Mouse (Mus musculus): ENCODE results near the gene Frmpd2. TPM values are rescaled to one million over a fixed set of nuclear protein-coding genes. Genes with fewer than 3 reads are reported as not detected.

The Frmpd2 gene
- polyA plus RNA-seq, 1 experiment from 2014 or later = 0.49 TPM

DNA sequence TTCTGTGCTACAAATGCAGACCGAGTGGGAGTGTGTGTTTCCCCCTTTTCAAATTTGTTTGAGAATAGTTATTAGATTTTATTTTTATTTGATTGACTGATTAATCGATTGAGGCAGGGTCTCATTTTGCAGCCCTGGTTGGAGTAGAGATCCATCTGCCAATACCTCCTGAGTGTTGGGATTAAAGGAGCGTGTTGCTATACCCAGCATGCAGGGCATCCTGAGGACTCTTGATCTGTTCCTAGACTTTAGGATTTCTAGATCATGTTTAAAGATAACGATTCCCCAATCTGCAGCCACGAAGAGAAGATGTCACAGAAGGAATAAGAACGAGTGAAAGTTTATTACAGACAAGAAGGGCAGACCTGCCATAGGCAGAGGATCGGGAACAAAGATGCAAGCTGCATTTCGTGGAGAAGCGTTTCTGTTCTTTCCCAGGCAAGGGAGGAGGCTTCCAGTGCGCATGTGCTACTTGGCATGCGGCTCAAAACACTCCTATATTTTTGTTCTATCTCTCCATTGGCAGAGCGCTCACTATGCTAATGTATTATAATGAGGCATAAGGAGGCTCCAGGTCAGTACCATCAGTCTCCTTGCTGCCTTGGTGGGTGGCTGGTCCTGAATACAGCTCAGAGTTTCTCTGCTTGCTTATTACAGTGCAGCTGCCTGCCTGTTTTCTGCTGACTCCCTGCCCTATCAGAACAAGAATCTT lies 53.9 kb downstream of the Frmpd2 start:
- Histone ChIP-seq H3K4me3 (ENCODE audit: low read length) (no peak overlapping the region), H3K36me3 (ENCODE audit: control insufficient read depth, insufficient read depth, low read length) (no peaks in the 10 kb centered on the region), H3K27me3 (ENCODE audit: control insufficient read depth, insufficient read depth, low read depth, low read length) (no peaks in the 10 kb centered on the region), H3K9me3 (ENCODE audit: control insufficient read depth, low read length) (no peaks in the 10 kb centered on the region), H3K27ac (ENCODE audit: low read length) (no peak overlapping the region), H3K4me2 (ENCODE audit: low read depth, low read length) (no peak overlapping the region), H3K4me1 (replicated peaks; ENCODE audit: control insufficient read depth, insufficient read depth, low read length) (no peaks in the 10 kb centered on the region), H3K9ac (ENCODE audit: low read length) (no peak overlapping the region)
- no peak for ATAC-seq (ENCODE audit: low read depth)
- 60% methylated on average over 12 of the region's 12 CpGs for WGBS

DNA sequence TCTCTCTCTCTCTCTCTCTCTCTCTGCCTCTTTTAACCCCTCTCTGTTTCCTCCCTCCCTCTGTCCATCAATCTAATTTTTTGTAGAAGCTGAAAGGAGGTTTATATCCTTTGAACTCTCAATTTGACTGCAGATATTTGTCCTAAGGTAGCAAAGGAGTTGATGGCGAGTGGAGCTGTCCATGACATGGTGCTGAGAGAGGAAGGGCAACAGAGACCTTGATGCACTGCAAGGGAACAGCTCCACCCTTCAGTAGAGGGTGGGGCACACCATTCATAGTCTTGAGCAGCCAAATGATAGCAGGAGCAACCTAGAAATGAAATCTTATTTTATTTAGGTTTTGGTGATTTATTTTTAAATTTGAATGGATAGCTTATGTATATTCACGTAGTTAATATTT lies 55.1 kb downstream of the Frmpd2 start:
- 50% methylated on average over 2 of the region's 2 CpGs for WGBS

DNA sequence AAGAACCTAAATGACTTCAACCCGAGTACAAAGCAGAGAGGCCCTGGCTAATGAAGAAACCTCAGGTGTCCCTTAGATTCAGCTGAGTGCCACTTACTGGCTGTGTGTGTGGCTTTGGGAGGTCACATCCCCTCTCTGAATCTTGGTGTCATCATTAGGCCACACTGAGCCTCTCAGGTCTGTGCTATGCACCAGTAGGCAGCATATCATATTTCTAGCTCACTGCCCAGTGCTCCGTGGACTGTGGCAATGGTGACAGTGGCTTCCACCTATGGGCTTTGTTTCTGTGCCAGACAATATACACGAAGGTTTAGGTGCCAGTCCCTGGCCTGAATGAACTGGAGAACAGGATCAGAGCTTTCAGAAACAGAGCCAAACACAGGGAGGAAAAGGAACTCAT lies 56.4 kb downstream of the Frmpd2 start:
- no peak overlapping the region for H3K9ac ChIP-seq (ENCODE audit: low read length)
- no peak overlapping the region for H3K4me2 ChIP-seq (ENCODE audit: low read depth, low read length)
- H3K4me3 ChIP-seq (ENCODE audit: low read length) = no peak overlapping the region
- H3K4me1 ChIP-seq (replicated peaks; ENCODE audit: control insufficient read depth, insufficient read depth, low read length) = no peaks in the 10 kb centered on the region
- no peak overlapping the region for H3K27ac ChIP-seq (ENCODE audit: low read length)
- no peaks in the 10 kb centered on the region for H3K27me3 ChIP-seq (ENCODE audit: control insufficient read depth, insufficient read depth, low read depth, low read length)
- WGBS = 54% methylated on average over 3 of the region's 3 CpGs
- no peaks in the 10 kb centered on the region for H3K36me3 ChIP-seq (ENCODE audit: control insufficient read depth, insufficient read depth, low read length)
- ATAC-seq (ENCODE audit: low read depth) = no peak
- H3K9me3 ChIP-seq (ENCODE audit: control insufficient read depth, low read length) = no peaks in the 10 kb centered on the region

More for the DNA sequence above, 55.1 kb downstream of the Frmpd2 start:
- no peak overlapping the region for H3K4me3 ChIP-seq (ENCODE audit: low read length)
- no peak overlapping the region for H3K27ac ChIP-seq (ENCODE audit: low read length)
- H3K9ac ChIP-seq (ENCODE audit: low read length) = no peak overlapping the region
- no peak overlapping the region for H3K4me2 ChIP-seq (ENCODE audit: low read depth, low read length)
- H3K27me3 ChIP-seq (ENCODE audit: control insufficient read depth, insufficient read depth, low read depth, low read length) = no peaks in the 10 kb centered on the region
- H3K4me1 ChIP-seq (replicated peaks; ENCODE audit: control insufficient read depth, insufficient read depth, low read length) = no peaks in the 10 kb centered on the region
- H3K36me3 ChIP-seq (ENCODE audit: control insufficient read depth, insufficient read depth, low read length) = no peaks in the 10 kb centered on the region
- H3K9me3 ChIP-seq (ENCODE audit: control insufficient read depth, low read length) = no peaks in the 10 kb centered on the region
- no peak for ATAC-seq (ENCODE audit: low read depth)

DNA sequence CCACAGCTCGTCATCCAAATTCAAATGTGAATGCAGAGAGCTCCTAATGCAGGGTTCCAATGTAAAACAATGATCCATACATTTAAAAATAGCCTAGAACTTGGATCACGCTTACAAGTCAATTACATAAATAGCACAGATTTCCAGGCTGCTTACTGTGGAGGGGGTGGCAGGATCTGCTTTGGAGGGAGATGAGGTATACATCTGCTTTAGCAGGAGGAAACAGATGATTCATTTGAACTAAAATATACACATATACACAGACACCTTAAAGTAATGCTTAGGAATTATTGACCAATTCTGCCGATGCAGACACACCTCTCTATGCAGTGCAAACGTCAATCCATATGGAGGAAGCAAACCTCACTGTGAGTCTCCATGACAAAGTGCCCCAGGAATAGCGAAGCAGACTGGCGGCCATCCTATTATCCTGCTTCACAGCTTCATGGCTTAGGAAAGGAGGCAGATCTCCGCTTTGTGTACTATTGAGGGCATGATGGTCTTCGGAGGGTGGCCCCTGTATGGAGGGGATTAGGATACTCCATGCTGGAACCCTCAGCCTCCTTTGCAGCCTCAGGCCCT lies 59.9 kb downstream of the Frmpd2 start:
- no peak for ATAC-seq (ENCODE audit: low read depth)
- no peak overlapping the region for H3K27ac ChIP-seq (ENCODE audit: low read length)
- no peaks in the 10 kb centered on the region for H3K36me3 ChIP-seq (ENCODE audit: control insufficient read depth, insufficient read depth, low read length)
- no peaks in the 10 kb centered on the region for H3K27me3 ChIP-seq (ENCODE audit: control insufficient read depth, insufficient read depth, low read depth, low read length)
- no peaks in the 10 kb centered on the region for H3K4me1 ChIP-seq (replicated peaks; ENCODE audit: control insufficient read depth, insufficient read depth, low read length)
- no peak overlapping the region for H3K4me3 ChIP-seq (ENCODE audit: low read length)
- no peaks in the 10 kb centered on the region for H3K9me3 ChIP-seq (ENCODE audit: control insufficient read depth, low read length)
- whole genome bisulfite sequencing = 75% methylated on average over 8 of the region's 8 CpGs
- no peak overlapping the region for H3K4me2 ChIP-seq (ENCODE audit: low read depth, low read length)
- no peak overlapping the region for H3K9ac ChIP-seq (ENCODE audit: low read length)

DNA sequence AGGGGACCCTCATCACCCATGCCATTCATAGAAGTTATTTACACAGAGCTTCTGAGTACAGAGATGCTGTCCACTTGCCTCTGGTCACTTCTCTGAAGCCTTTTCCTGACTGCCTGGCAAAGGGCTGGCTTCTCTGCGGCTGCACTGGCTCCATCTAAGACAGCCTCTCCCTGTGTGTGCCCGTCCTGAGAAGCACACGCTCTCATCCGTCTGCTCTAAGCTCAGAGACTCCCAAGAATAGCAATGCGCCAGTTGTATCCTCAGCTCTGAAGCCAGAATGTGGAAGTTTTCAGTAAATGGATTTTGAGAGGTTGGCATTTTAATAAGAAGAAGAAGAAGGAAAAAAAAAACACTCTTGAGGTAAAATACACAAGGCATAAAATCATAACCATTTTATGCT lies 61.3 kb downstream of the Frmpd2 start:
- no peaks in the 10 kb centered on the region for H3K36me3 ChIP-seq (ENCODE audit: control insufficient read depth, insufficient read depth, low read length)
- H3K4me3 ChIP-seq (ENCODE audit: low read length) = no peak overlapping the region
- H3K4me2 ChIP-seq (ENCODE audit: low read depth, low read length) = no peak overlapping the region
- H3K27me3 ChIP-seq (ENCODE audit: control insufficient read depth, insufficient read depth, low read depth, low read length) = no peaks in the 10 kb centered on the region
- no peak overlapping the region for H3K9ac ChIP-seq (ENCODE audit: low read length)
- WGBS = 81% methylated on average over 5 of the region's 5 CpGs
- no peaks in the 10 kb centered on the region for H3K4me1 ChIP-seq (replicated peaks; ENCODE audit: control insufficient read depth, insufficient read depth, low read length)
- ATAC-seq (ENCODE audit: low read depth) = no peak
- H3K27ac ChIP-seq (ENCODE audit: low read length) = no peak overlapping the region
- H3K9me3 ChIP-seq (ENCODE audit: control insufficient read depth, low read length) = no peaks in the 10 kb centered on the region

DNA sequence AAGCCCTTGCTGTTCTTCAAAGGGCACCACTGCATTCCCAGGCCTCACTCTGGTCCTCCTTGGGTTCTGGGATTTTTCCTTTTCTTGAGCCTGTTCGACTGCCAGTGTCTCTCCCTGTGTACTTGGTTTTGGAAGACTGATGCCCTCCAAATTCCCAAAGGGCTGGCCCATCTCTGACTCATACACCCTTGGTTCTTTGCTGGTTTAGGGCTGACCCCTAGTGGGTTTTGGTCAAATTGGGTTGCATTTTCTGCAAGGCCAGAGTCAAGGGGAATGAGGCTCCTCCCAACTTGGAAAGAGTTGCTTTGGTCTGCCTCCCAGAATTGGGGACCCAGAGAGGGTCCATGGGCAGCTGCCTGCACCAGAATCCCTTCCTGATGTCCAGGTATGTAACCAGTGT lies 62.0 kb downstream of the Frmpd2 start:
- no peaks in the 10 kb centered on the region for H3K9me3 ChIP-seq (ENCODE audit: control insufficient read depth, low read length)
- no peaks in the 10 kb centered on the region for H3K27me3 ChIP-seq (ENCODE audit: control insufficient read depth, insufficient read depth, low read depth, low read length)
- no peaks in the 10 kb centered on the region for H3K4me1 ChIP-seq (replicated peaks; ENCODE audit: control insufficient read depth, insufficient read depth, low read length)
- H3K4me3 ChIP-seq (ENCODE audit: low read length) = no peak overlapping the region
- WGBS = 32% methylated on average over 1 of the region's 1 CpGs
- H3K4me2 ChIP-seq (ENCODE audit: low read depth, low read length) = no peak overlapping the region
- no peak overlapping the region for H3K27ac ChIP-seq (ENCODE audit: low read length)
- no peak overlapping the region for H3K9ac ChIP-seq (ENCODE audit: low read length)
- H3K36me3 ChIP-seq (ENCODE audit: control insufficient read depth, insufficient read depth, low read length) = no peaks in the 10 kb centered on the region
- ATAC-seq (ENCODE audit: low read depth) = no peak

DNA sequence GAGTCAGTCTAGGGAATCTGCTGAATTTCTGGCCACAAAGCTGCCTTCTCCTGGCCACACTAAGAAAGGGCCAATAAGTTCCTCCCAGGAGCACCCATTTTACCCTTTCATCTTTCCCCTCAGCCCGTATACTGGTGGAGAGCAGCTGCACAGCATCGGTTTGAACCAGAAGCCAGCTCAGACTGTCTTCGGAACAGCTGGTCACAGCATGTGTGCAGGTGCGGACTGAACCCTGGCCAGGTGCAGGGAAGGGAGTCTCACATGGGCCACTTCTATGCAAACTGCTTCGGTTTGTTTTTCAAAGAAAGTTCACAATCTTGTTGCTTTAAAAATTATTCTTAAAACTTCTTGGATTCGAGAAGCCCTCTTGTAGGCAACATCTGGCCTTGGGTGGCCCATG lies 63.8 kb downstream of the Frmpd2 start:
- Histone ChIP-seq H3K9ac (ENCODE audit: low read length) (no peak overlapping the region), H3K4me3 (ENCODE audit: low read length) (no peak overlapping the region)
- 81% methylated on average over 6 of the region's 6 CpGs for WGBS

DNA sequence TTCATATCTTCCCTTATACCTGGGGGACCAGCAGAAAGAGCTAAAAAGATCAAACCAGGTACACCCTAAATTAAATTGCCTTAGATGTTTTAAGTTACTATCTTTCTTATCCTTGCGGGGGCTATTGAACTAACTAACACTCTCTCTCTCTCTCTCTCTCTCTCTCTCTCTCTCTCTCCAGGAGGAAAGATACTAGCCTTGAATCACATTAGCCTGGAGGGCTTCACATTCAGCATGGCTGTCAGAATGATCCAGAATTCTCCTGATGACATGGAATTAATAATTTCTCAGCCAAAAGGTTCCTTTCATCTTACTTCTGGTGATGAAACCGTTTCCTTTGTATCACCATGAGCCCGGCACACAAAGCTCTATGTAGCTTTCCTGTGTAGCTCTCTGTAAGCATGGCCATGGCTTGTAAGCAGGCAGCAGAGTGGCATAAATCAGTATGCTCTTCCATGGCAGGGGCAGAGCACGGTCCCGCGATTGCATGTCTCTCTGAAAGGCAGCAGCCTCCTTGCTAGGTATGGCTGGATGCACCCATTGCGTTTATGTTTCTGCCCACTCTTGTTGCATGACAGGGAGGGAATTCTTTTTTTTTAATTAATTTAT lies 68.2 kb downstream of the Frmpd2 start:
- no peaks in the 10 kb centered on the region for H3K4me1 ChIP-seq (replicated peaks; ENCODE audit: control insufficient read depth, insufficient read depth, low read length)
- H3K9me3 ChIP-seq (ENCODE audit: control insufficient read depth, low read length) = no peaks in the 10 kb centered on the region
- no peak overlapping the region for H3K9ac ChIP-seq (ENCODE audit: low read length)
- ATAC-seq (ENCODE audit: low read depth) = no peak
- H3K4me2 ChIP-seq (ENCODE audit: low read depth, low read length) = no peak overlapping the region
- H3K27me3 ChIP-seq (ENCODE audit: control insufficient read depth, insufficient read depth, low read depth, low read length) = no peaks in the 10 kb centered on the region
- H3K4me3 ChIP-seq (ENCODE audit: low read length) = no peak overlapping the region
- H3K36me3 ChIP-seq (ENCODE audit: control insufficient read depth, insufficient read depth, low read length) = no peaks in the 10 kb centered on the region
- WGBS = 77% methylated on average over 7 of the region's 7 CpGs
- H3K27ac ChIP-seq (ENCODE audit: low read length) = no peak overlapping the region

More for the DNA sequence above, 63.8 kb downstream of the Frmpd2 start:
- H3K27ac ChIP-seq (ENCODE audit: low read length) = no peak overlapping the region
- H3K4me1 ChIP-seq (replicated peaks; ENCODE audit: control insufficient read depth, insufficient read depth, low read length) = no peaks in the 10 kb centered on the region
- H3K27me3 ChIP-seq (ENCODE audit: control insufficient read depth, insufficient read depth, low read depth, low read length) = no peaks in the 10 kb centered on the region
- H3K9me3 ChIP-seq (ENCODE audit: control insufficient read depth, low read length) = no peaks in the 10 kb centered on the region
- no peak overlapping the region for H3K4me2 ChIP-seq (ENCODE audit: low read depth, low read length)
- no peaks in the 10 kb centered on the region for H3K36me3 ChIP-seq (ENCODE audit: control insufficient read depth, insufficient read depth, low read length)
- no peak for ATAC-seq (ENCODE audit: low read depth)

DNA sequence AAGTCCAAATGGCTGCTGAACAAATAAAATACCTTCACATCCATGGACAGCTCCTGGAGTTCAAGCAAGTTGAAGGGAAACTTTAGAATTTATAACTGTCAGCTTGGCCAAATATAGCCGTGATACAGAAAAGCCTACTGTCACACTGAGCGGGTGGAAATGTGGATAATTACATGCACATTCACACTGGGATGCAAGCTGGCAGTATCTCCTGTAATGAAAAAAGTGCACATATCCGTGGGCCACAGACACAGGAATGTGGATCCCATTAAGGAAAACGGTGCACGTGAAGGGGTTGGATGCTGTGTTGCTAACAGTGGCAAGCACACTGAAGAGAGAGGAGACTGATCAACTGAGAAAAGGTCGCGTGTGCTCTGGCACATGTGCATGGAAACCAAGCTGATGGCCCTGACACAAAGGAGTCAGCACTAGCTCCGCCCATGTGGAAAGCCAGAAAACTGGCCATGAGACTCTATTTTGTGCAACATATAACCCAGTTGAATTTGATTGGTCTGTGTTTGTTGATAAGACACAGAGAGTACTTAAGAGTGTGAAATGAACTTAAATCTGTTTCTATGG lies 74.2 kb downstream of the Frmpd2 start:
- Histone ChIP-seq H3K4me3 (ENCODE audit: low read length) (no peak overlapping the region), H3K27me3 (ENCODE audit: control insufficient read depth, insufficient read depth, low read depth, low read length) (no peaks in the 10 kb centered on the region), H3K4me2 (ENCODE audit: low read depth, low read length) (no peak overlapping the region), H3K4me1 (replicated peaks; ENCODE audit: control insufficient read depth, insufficient read depth, low read length) (no peaks in the 10 kb centered on the region), H3K9me3 (ENCODE audit: control insufficient read depth, low read length) (no peaks in the 10 kb centered on the region), H3K36me3 (ENCODE audit: control insufficient read depth, insufficient read depth, low read length) (no peaks in the 10 kb centered on the region), H3K27ac (ENCODE audit: low read length) (no peak overlapping the region), H3K9ac (ENCODE audit: low read length) (no peak overlapping the region)
- WGBS = 72% methylated on average over 8 of the region's 8 CpGs
- ATAC-seq (ENCODE audit: low read depth) = no peak
